Mouse (Mus musculus) lung, postnatal 0 days (tissue): ENCODE results near the gene Pde3a. TPM values are rescaled to one million over a fixed set of nuclear protein-coding genes. Genes with fewer than 3 reads are reported as not detected.

Experiments
- ATAC-seq: fragments of 200-750 bp; cut with Nextera tagmentation; 2 replicates; pipeline ENCODE4 v1.8.0; 2017; ENCODE audit warnings: moderate library complexity
- DNase-seq: peaks from one replicate; pipeline ENCODE4 v3.0.0-alpha.2; 2016; ENCODE audit warnings: low spot score
- H3K27ac ChIP-seq: fragments of 300-500 bp; sonication (generic); 2 replicates; pipeline ENCODE4 v1.5.1; 2014; ENCODE audit warnings: antibody characterized with exemption, mild to moderate bottlenecking, low read length, mixed read lengths
- H3K27me3 ChIP-seq: fragments of 300-500 bp; sonication (generic); replicated peaks from 2 replicates; pipeline ENCODE4 v1.6.1; 2014; ENCODE audit warnings: low read length, mixed read lengths; ENCODE audit not compliant: insufficient read depth
- H3K36me3 ChIP-seq: fragments of 300-500 bp; sonication (generic); 2 replicates; pipeline ENCODE4 v1.6.1; 2014; ENCODE audit warnings: low read length, mixed read lengths; ENCODE audit not compliant: insufficient read depth
- H3K4me1 ChIP-seq: fragments of 300-500 bp; sonication (generic); 2 replicates; pipeline ENCODE4 v1.6.1; 2014; ENCODE audit warnings: antibody characterized with exemption, low read depth, low read length, mixed read lengths; ENCODE audit not compliant: insufficient read depth
- H3K4me2 ChIP-seq: fragments of 300-500 bp; sonication (generic); replicated peaks from 2 replicates; pipeline ENCODE4 v1.6.1; 2014; ENCODE audit warnings: low read depth, mild to moderate bottlenecking, low read length, moderate library complexity, mixed read lengths
- H3K4me3 ChIP-seq: fragments of 300-500 bp; sonication (generic); 2 replicates; pipeline ENCODE4 v1.5.1; 2014; ENCODE audit warnings: low read depth, low read length
- H3K9ac ChIP-seq: fragments of 300-500 bp; sonication (generic); replicated peaks from 2 replicates; pipeline ENCODE4 v1.6.1; 2014; ENCODE audit warnings: low read depth, mild to moderate bottlenecking
- H3K9me3 ChIP-seq: fragments of 300-500 bp; sonication (generic); 2 replicates; pipeline ENCODE4 v1.6.1; 2016; ENCODE audit warnings: low read length, mixed read lengths
- CTCF ChIP-seq: IDR thresholded peaks from 2 replicates; pipeline ENCODE4 v1.5.1; 2016; ENCODE audit warnings: antibody characterized with exemption, mild to moderate bottlenecking
- EP300 ChIP-seq: IDR thresholded peaks from 2 replicates; pipeline ENCODE4 v1.6.1; 2016; ENCODE audit warnings: antibody characterized with exemption, mild to moderate bottlenecking, control low read depth
- WGBS: fragments of 180-500 bp; shearing (Covaris S2); extraction: QIAGEN DNeasy Blood & Tissue Kit; methylation state at CpG from one replicate; pipeline ENCODE4 v1.1.7; 2014; 5-methylcytosine and 5-hydroxymethylcytosine counted together
- polyA plus RNA-seq: library from polyadenylated mRNA; unstranded; fragments of >200 nt; fragmentation: Nextera tagmentation; extraction: Ambion mirVana; gene quantifications from 2 replicates; pipeline ENCODE4 v1.2.1, GENCODE M21; 2015

Gene Pde3a
- polyA plus RNA-seq, 1 experiment from 2014 or later, result 12.1 TPM

GRCm38 (mm10) chr6:141248081-141248480 is 988 bp upstream of the Pde3a start:
- ATAC-seq, result no peak
- no peak for DNase-seq

GRCm38 (mm10) chr6:141249585-141250295 is 671 bp downstream of the Pde3a start:
- H3K9me3 ChIP-seq, result no peaks in the 10 kb centered on the region
- peak overlapping the region; percentile 68 for H3K4me2 ChIP-seq
- peak overlapping the region; percentile 63 for H3K9ac ChIP-seq
- WGBS, result 2% methylated on average over 44 of the region's 68 CpGs
- H3K4me1 ChIP-seq, result no peaks in the 10 kb centered on the region; the same call in 1 of the 2 replicates
- DNase-seq (peak; percentile 89), ATAC-seq (peak; percentile 92)
- peaks cover 7% of the 10 kb centered on the region; the same call in 1 of the 2 replicates for H3K27me3 ChIP-seq
- peak overlapping the region; percentile 64 for H3K27ac ChIP-seq
- peak overlapping the region; percentile 72 for H3K4me3 ChIP-seq
- H3K36me3 ChIP-seq, result no peaks in the 10 kb centered on the region
- TF ChIP-seq CTCF (peak; percentile 67), EP300 (no peak)

More at GRCm38 (mm10) chr6:141248081-141248480, 988 bp upstream of the Pde3a start:
- H3K4me2 ChIP-seq, result peak overlapping the region; percentile 68
- H3K9me3 ChIP-seq, result no peaks in the 10 kb centered on the region
- H3K27ac ChIP-seq, result no peak overlapping the region
- H3K27me3 ChIP-seq, result peaks cover 7% of the 10 kb centered on the region; the same call in 1 of the 2 replicates
- no peaks in the 10 kb centered on the region; the same call in 1 of the 2 replicates for H3K4me1 ChIP-seq
- peak overlapping the region; percentile 72 for H3K4me3 ChIP-seq
- H3K9ac ChIP-seq, result peak overlapping the region; percentile 26; the same call in 1 of the 2 replicates
- TF ChIP-seq CTCF (no peak), EP300 (no peak)
- no peaks in the 10 kb centered on the region for H3K36me3 ChIP-seq

DNA sequence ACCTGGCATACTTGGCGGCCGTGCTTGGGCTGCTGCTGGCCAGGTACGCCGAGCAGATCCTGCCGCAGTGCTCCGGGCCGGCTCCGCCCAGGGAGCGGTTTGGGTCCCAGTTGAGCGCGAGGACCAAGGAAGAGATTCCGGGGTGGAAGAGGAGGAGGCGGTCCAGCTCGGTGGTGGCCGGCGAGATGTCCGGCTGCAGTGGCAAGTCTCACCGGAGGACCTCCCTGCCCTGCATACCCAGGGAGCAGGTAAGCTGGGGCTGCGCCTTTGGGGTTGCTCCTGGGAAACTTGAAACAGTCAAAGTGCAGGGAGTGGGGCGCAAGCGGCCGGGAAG is 1.2 kb downstream of the Pde3a start:
- H3K9ac ChIP-seq, result peak overlapping the region; percentile 63
- H3K4me3 ChIP-seq, result peak overlapping the region; percentile 72
- no peaks in the 10 kb centered on the region for H3K36me3 ChIP-seq
- no peaks in the 10 kb centered on the region; the same call in 1 of the 2 replicates for H3K4me1 ChIP-seq
- peaks cover 7% of the 10 kb centered on the region; the same call in 1 of the 2 replicates for H3K27me3 ChIP-seq
- ATAC-seq (peak; percentile 24), DNase-seq (peak; percentile 35)
- TF ChIP-seq EP300, result no peak
- TF ChIP-seq CTCF, result no peak
- WGBS, result 2% methylated on average over 22 of the region's 22 CpGs
- H3K4me2 ChIP-seq, result peak overlapping the region; percentile 68
- H3K27ac ChIP-seq, result peak overlapping the region; percentile 64; the same call in 1 of the 2 replicates
- H3K9me3 ChIP-seq, result no peaks in the 10 kb centered on the region

- TF ChIP-seq EP300 (no peak), CTCF (no peak)
Measured at GRCm38 (mm10) chr6:141250984-141251383, 1.9 kb downstream of the Pde3a start.

GRCm38 (mm10) chr6:141252520-141252919 is 3.5 kb downstream of the Pde3a start:
- WGBS, result 78% methylated on average over 7 of the region's 7 CpGs
- no peaks in the 10 kb centered on the region for H3K9me3 ChIP-seq
- H3K4me1 ChIP-seq, result no peaks in the 10 kb centered on the region; the same call in 1 of the 2 replicates
- no peaks in the 10 kb centered on the region for H3K36me3 ChIP-seq
- peak overlapping the region; percentile 68 for H3K4me2 ChIP-seq
- H3K27me3 ChIP-seq, result peaks cover 7% of the 10 kb centered on the region; the same call in 1 of the 2 replicates
- H3K4me3 ChIP-seq, result peak overlapping the region; percentile 4; the same call in 1 of the 2 replicates
- TF ChIP-seq CTCF (no peak), EP300 (no peak)
- DNase-seq, result no peak
- H3K9ac ChIP-seq, result no peak overlapping the region
- H3K27ac ChIP-seq, result no peak overlapping the region
- no peak for ATAC-seq

More at GRCm38 (mm10) chr6:141250984-141251383, 1.9 kb downstream of the Pde3a start:
- peak overlapping the region; percentile 68 for H3K4me2 ChIP-seq
- no peaks in the 10 kb centered on the region for H3K9me3 ChIP-seq
- ATAC-seq (no peak), DNase-seq (no peak)
- WGBS, result 41% methylated on average over 6 of the region's 6 CpGs
- H3K9ac ChIP-seq, result no peak overlapping the region
- no peaks in the 10 kb centered on the region for H3K36me3 ChIP-seq
- no peak overlapping the region for H3K27ac ChIP-seq
- no peaks in the 10 kb centered on the region; the same call in 1 of the 2 replicates for H3K4me1 ChIP-seq
- H3K4me3 ChIP-seq, result peak overlapping the region; percentile 72
- peaks cover 7% of the 10 kb centered on the region; the same call in 1 of the 2 replicates for H3K27me3 ChIP-seq

GRCm38 (mm10) chr6:141254956-141255355 is 5.9 kb downstream of the Pde3a start:
- TF ChIP-seq EP300, result 0 out of 2 replicates have a peak, but pooled peaks have one; percentile 9
- TF ChIP-seq CTCF, result no peak
- H3K36me3 ChIP-seq, result no peaks in the 10 kb centered on the region
- DNase-seq, result peak; percentile 49
- H3K4me3 ChIP-seq, result no peak overlapping the region
- no peaks in the 10 kb centered on the region for H3K9me3 ChIP-seq
- WGBS, result 45% methylated on average over 4 of the region's 4 CpGs
- H3K27ac ChIP-seq, result no peak overlapping the region
- no peaks in the 10 kb centered on the region; the same call in 1 of the 2 replicates for H3K4me1 ChIP-seq
- H3K9ac ChIP-seq, result no peak overlapping the region
- H3K27me3 ChIP-seq, result peaks cover 7% of the 10 kb centered on the region; the same call in 1 of the 2 replicates
- no peak overlapping the region for H3K4me2 ChIP-seq
- ATAC-seq, result peak; percentile 32; the same call in 1 of the 2 replicates
